Mouse (Mus musculus) lung, postnatal 25 days (tissue): ENCODE results near the gene Gm3233.
"Not testable (repeated sequence)": the region's sequence is repeated elsewhere in the genome, so short reads cannot be mapped to it uniquely, and the experiment has no call there.

Experiments used
- DNase-seq: peaks from one replicate; pipeline ENCODE4 v3.0.0; 2022; ENCODE audit warnings: low spot score

Gene Gm3233

DNA sequence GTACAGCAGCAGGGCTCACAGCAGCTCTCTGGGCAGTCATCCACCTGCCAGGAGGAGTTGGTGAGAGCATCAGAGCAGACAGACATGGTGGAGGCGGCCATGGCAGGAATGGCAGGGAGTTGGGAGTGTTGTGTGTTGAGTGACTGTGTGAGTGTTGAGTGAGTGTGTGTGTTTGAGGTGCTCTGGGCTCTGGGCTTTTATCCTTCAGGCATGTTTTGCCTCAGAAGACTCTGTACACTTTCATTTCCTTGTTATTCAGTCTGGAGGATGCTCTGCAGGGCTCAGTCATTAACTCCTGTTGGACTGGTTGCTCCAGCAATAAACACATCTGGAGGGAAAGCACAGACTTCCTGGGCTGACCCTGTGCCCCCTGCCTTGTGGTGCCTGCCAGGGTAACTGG lies at the start of gene Gm3233:
Gene Gm3233 (minus strand): TSS at position 101 of the 400 bp plus-strand sequence.
- not testable (repeated sequence) for DNase-seq

DNA sequence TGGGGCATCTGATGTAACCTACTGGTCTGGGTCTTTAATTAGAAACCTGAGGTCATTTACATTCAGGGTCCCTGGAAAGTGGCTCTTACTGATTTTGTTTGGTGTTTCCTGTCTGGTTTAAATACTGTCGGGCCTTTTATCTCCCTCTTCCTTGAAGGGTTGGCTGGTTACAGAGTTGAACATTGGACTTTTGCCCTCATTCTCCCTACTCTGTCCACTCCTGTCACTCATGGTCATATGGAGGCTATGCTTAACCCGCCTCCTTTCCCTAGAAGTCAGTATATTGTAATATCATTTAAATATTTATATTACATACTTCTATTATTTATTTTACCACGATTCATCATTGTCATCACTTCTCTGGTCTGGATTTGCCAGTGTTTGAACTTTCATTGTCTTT lies 44.6 kb upstream of the Gm3233 start:
- DNase-seq: no peak

DNA sequence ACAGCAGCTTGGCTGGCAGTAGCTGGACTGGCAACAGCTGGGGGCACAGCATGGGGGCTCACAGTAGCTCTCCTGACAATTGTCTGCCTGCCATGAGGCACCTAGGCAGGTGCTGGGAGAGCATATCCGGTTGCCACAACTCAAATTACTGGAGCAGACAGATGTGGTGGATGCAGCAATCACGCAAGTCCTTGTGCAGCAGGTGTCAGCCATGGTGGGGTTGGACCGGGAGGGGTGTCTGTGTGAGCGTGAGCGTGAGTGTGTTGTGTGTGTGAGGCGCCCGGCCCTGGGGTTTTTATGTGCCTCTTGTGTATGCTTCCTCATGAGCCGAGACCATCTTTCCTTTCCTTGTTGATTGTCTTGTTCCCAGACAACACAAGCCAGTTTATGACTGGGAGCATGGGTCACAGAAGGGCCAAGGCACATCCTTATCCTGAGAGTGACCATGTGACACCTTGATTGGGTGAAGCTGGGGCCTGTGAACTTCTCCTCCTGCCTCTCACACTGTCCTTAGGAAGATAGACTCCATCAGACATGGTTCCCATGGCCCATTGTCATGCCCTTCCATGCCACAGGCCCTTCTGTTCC lies 39.5 kb upstream of the Gm3233 start, which contains the start of gene Gm19668:
Gene Gm19668 (minus strand): TSS at position 213 of the 588 bp plus-strand sequence.
- no peak for DNase-seq

DNA sequence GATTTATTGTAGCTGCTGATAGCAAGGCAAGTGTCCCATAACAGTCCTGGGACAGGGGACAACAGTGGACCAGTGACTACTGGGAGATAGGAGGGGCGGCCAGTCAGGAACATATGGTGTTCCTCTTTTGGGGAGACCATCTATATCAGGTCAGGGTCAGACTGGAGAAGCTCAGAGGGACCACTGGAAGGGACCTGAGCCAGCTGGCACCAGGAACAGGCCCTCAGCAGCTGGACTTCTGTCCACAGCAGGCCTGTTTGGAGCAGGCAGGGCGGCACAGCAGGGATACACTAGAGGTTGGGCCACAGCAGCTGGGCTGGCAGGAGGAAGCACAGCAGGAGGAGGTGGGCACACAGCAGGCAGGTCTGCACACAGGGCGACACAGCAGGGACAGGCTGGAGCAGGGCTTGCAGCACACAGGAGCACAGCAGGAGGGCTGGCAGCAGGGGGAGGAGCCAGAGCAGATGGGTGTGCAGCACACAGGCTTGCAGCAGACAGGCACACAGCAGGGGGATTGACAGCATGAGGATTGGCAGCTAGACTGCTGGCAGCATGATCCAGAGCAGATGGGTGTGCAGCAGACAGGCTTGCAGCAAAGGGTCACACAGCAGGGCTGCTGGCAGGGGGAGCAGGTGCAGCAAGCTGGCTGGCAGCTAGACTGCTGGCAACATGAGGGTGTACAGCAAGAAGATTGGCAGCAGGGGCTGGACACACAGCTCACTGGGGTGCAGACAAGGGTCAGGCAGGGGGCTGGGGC lies 38.9 kb upstream of the Gm3233 start:
- DNase-seq: not testable (repeated sequence)

DNA sequence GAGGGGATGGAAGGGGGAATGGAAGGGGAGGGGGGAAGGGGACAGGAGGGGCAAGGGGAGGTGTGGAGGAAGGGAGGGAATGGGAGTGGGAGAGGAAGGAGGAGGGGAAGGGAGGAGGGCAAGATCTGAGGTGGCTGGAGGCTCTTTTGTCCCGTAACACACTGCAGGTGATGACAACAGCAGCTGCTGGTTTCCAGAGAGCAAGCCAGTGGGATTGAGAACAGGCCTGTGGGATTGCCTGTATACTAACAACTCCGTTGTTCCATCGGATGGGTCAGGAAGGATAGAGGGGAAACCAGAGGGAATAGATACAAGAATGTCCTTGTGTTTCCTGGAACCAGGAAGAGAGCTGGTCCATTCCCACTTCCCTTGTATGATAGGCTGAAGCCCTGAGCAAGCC lies 38.2 kb upstream of the Gm3233 start:
- DNase-seq: no peak

DNA sequence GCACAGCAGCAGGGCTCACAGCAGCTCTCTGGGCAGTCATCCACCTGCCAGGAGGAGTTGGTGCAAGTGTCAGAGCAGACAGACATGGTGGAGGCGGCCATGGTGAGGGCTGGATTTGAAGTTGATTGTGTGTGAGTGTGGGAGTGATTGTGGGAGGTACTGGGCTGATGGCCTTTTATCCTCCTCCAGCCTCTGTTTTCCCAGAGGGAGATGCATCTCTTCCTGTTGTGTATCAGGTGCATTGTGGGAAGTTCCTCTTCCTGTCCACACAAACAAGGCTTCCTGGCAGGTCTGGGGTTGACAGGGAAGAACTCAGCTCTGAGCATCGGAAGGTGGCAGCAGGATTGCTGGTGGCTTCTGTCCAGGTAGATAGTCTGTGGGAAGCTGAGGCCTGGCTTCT lies 35.5 kb upstream of the Gm3233 start, which contains the start of gene Gm9639:
Gene Gm9639 (minus strand): TSS at position 101 of the 400 bp plus-strand sequence.
- no peak for DNase-seq

DNA sequence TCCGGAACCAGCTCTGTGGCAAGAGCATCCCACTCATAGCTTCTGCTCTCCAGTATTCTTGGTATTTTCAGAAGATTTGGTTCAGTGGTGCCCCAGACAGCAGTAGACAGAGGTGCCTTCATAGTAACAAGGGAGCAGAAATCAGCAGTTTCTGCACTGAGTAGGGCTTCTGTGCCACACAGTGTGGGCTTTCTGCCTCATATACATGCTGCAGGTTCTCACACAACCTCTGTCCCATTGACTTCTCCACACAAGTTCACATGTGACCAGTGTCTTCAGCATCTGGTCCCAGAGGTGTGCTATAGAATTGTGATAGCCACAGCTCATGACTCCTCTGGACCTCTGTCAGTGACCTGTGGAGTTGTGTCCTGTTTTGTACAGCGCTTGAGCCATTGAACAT lies 29.1 kb upstream of the Gm3233 start:
- no peak for DNase-seq

DNA sequence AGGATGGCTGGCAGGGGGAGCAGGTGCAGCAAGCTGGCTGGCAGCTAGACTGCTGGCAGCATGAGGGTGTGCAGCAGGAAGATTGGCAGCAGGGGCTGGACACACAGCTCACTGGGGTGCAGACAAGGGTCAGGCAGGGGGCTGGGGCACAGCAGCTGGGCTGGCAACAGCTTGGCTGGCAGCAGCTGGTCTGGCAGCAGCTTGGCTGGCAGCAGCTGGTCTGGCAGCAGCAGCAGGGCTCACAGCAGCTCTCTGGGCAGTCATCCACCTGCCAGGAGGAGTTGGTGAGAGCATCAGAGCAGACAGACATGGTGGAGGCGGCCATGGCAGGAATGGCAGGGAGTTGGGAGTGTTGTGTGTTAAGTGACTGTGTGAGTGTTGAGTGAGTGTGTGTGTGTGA lies 28.4 kb upstream of the Gm3233 start, which contains the start of gene Gm7137:
Gene Gm7137 (minus strand): TSS at position 325 of the 400 bp plus-strand sequence.
- not testable (repeated sequence) for DNase-seq

DNA sequence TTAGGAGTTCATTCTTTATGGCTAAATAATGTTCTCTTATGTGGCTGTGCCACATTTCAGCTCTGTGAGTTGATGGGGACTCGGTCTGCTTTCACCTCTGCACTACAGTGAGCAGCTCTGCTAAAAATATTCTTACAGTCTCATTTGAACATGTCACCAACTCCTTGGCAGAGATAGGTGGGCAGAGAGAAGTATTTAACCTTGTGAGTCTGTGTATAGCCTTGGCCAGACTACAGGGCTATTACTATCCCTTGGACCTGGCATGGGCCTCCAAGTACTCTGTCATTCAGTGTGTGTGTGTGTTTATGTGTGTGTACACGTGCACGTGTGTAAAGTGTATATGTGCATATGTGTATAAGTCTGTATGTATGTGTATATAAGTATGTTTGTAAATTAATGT lies 23.9 kb upstream of the Gm3233 start:
- DNase-seq: not testable (repeated sequence)

DNA sequence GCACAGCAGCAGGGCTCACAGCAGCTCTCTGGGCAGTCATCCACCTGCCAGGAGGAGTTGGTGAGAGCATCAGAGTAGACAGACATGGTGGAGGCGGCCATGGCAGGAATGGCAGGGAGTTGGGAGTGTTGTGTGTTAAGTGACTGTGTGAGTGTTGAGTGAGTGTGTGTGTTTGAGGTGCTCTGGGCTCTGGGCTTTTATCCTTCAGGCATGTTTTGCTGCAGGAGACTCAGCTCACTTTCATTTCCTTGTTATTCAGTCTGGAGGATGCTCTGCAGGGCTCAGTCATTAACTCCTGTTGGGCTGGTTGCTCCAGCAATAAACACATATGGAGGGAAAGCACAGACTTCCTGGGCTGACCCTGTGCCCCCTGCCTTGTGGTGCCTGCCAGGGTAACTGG lies 23.0 kb upstream of the Gm3233 start, which contains the start of gene Gm3250:
Gene Gm3250 (minus strand): TSS at position 101 of the 400 bp plus-strand sequence.
- DNase-seq: not testable (repeated sequence)

DNA sequence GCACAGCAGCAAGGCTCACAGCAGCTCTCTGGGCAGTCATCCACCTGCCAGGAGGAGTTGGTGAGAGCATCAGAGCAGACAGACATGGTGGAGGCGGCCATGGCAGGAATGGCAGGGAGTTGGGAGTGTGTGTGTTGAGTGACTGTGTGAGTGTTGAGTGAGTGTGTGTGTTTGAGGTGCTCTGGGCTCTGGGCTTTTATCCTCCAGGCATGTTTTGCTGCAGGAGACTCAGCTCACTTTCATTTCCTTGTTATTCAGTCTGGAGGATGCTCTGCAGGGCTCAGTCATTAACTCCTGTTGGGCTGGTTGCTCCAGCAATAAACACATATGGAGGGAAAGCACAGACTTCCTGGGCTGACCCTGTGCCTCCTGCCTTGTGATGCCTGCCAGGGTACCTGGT lies 17.4 kb upstream of the Gm3233 start, which contains the start of gene Gm7138:
Gene Gm7138 (minus strand): TSS at position 101 of the 400 bp plus-strand sequence.
- not testable (repeated sequence) for DNase-seq

DNA sequence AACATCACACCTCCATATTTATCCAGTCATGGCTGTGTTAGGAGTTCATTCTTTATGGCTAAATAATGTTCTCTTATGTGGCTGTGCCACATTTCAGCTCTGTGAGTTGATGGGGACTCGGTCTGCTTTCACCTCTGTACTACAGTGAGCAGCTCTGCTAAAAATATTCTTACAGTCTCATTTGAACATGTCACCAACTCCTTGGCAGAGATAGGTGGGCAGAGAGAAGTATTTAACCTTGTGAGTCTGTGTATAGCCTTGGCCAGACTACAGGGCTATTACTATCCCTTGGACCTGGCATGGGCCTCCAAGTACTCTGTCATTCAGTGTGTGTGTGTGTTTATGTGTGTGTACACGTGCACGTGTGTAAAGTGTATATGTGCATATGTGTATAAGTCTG lies 12.7 kb upstream of the Gm3233 start:
- not testable (repeated sequence) for DNase-seq

DNA sequence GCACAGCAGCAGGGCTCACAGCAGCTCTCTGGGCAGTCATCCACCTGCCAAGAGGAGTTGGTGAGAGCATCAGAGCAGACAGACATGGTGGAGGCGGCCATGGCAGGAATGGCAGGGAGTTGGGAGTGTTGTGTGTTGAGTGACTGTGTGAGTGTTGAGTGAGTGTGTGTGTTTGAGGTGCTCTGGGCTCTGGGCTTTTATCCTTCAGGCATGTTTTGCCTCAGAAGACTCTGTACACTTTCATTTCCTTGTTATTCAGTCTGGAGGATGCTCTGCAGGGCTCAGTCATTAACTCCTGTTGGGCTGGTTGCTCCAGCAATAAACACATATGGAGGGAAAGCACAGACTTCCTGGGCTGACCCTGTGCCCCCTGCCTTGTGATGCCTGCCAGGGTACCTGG lies 11.7 kb upstream of the Gm3233 start, which contains the start of gene Gm3238:
Gene Gm3238 (minus strand): TSS at position 101 of the 400 bp plus-strand sequence.
- DNase-seq: not testable (repeated sequence)

DNA sequence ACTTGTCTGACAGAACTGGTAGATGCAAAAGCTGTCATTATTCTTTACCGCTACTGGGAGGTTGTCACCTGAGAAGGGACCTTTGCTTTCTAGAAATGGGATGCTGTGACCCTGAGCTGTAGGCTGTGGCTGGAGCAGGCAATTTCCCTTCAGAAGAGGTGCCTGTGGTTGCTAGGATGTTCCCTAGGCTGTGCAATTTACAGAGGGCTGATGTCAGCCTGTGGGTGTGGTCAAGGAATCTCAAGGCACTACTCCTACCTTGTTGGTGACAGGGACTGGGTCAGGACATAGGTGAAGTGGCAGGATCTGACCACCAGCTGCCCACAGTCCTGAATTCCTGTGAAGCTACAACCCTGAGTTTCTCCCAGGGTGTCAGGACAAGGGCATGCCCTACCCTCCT lies 10.2 kb upstream of the Gm3233 start:
- DNase-seq: no peak

DNA sequence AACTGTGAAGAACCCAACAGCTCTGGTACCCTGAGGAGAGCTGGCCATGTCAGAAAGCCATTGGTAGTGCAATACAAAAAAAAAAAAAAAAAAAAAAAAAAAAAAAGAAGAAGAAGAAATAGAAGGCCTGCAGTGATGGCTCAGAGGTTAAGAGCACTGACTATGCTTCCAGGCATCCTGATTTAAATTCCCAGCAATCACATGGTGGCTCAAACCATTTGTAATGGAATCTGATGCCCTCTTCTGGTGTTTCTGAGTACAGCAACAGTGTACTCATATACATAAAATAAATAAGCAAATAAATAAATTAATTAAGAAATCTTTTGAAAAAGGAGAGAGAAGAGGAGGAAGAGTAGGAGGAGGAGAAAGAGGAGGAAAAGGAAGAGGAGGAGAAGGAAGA lies 6.0 kb downstream of the Gm3233 start:
- DNase-seq: no peak

DNA sequence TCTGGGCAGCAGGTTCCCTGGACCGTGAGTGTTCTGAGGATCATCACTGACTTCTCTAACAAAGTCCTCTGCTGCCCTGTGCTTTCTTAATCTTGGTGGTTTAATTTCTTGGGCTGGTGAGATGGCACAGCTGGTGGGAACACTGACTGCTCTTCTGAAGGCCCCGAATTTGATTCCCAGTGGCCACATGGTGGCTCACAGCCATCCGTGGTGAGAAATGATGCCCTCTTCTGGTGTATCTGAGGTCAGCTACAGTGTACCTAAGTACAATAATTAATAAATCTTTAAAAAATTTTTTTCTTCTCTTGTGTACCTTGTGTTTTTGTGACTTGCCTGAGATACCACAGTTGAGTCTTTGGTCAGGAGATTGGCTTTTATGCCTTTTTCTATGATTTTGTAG lies 7.2 kb downstream of the Gm3233 start:
- DNase-seq: not testable (repeated sequence)

DNA sequence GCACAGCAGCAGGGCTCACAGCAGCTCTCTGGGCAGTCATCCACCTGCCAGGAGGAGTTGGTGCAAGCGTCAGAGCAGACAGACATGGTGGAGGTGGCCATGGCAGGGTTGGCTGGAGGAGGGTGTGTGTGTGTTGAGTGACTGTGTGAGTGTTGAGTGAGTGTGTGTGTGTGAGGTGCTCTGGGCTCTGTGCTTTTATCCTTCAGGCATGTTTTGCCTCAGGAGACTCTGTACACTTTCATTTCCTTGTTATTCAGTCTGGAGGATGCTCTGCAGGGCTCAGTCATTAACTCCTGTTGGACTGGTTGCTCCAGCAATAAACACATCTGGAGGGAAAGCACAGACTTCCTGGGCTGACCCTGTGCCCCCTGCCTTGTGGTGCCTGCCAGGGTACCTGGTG lies 8.2 kb downstream of the Gm3233 start, which contains the start of gene Gm9736:
Gene Gm9736 (minus strand): TSS at position 101 of the 400 bp plus-strand sequence.
- not testable (repeated sequence) for DNase-seq

DNA sequence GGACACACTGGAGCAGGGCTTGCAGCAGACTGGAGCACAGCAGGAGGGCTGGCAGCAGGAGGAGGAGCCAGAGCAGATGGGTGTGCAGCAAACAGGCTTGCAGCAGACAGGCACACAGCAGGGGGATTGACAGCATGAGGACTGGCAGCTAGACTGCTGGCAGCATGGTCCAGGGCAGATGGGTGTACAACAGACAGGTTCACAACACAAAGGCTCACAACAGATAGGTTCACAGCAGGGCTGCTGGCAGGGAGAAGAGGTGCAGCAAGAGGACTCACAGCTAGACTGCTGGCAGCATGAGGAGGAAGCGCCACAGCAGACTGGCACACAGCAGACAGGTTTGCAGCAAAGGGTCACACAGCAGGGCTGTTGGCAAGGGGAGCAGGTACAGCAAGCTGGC lies 8.8 kb downstream of the Gm3233 start:
- not testable (repeated sequence) for DNase-seq

DNA sequence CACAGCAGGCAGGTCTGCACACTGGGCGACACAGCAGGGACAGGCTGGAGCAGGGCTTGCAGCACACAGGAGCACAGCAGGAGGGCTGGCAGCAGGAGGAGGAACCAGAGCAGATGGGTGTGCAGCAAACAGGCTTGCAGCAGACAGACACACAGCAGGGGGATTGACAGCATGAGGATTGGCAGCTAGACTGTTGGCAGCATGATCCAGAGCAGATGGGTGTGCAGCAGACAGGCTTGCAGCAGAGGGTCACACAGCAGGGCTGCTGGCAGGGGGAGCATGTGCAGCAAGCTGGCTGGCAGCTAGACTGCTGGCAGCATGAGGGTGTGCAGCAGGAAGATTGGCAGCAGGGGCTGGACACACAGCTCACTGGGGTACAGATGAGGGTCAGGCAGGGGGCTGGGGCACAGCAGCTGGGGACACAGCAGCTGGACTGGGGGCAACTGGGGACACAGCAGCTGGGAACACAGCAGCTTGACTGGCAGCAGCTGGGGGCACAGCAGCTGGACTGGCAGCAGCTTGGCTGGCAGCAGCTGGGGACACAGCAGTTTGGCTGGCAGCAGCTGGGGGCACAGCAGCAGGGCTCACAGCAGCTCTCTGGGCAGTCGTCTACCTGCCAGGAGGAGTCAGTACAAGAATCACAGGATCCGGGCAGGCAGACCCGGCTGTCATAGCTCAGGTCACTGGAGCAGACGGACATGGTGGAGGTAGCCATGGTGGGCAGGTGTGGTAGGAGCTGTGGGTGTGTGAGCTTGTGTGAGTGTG lies 17.4 kb downstream of the Gm3233 start, which contains the start of gene Gm18596:
Gene Gm18596 (minus strand): TSS at position 715 of the 765 bp plus-strand sequence.
- DNase-seq: not testable (repeated sequence)

DNA sequence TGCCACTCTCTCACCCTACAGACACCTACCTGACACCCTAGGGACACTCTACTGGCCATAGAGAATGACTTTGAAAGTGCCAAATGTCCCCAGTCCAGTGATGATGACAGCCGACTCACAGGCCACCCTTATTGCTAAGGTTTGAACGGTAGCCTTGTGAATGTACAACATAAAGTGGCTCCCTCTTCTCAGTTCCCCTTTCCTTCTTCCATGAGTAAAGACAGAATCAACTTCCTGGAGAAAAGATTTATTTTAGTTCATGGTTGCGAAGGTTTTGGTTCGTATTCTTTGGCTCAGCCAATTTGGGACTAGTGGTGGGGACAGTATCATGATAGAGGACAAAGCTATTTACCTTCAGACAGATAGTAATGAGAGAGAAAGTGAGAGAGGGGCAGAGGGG lies 20.6 kb downstream of the Gm3233 start:
- DNase-seq: no peak

DNA sequence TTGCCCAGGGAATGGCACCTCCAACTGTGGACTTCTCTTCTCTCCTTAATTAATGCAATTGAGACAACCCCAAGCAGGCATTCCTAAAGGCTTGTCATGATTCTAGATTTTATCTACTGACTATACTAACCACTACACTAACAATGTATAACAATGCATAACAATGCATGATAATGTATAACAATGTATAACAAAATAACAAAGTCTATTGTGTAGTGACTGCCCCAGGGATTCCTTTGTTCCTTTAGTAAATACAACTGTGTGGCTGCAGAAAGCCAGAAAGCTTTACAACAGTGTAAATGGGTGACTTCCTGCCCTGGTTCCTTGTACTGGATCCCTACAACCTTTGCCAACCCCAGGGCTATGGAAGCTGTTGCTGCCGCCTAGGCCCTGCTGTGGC lies 23.6 kb downstream of the Gm3233 start:
- DNase-seq: no peak

DNA sequence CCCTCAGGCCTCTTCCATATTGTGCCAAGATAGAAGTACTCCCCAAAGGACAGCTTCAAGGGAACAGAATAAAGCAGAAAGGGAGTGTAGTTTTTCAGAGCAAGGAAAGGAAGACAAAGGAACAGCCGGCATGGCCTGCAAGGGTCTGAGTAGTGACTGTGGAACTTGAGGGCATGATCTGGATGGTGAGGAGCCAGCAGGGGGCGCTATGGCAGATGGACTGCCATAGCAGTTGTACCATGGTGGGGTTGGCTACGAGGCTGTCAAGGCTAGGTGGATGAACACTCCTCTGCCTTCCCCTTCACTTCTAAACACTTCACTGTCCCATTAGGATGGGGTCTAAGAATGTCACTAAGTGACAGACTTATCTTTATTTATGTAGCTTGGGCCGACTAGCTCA lies 30.2 kb downstream of the Gm3233 start:
- DNase-seq: no peak
